ENCODE assay signal across 8 mouse cellular contexts in genomic region chr7:3705461-3705860, GRCm38 (mm10). TPM values are rescaled to one million over a fixed set of nuclear protein-coding genes. Genes with fewer than 3 reads are reported as not detected.
DNase-seq lines count a peak whose midpoint lies in the region; ATAC-seq and TF ChIP-seq lines count a peak whose summit lies in the region.
"Not testable (repeated sequence)": the region's sequence is repeated elsewhere in the genome, so short reads cannot be mapped to it uniquely, and the experiment has no call there.

No protein-coding gene starts in this region.

- peak overlapping the region; percentile 96 for H3K4me2 ChIP-seq in heart, embryonic 12.5 days
- H3K4me2 ChIP-seq in hindbrain, postnatal 0 days (ENCODE audit: low read depth, low read length) = peak overlapping the region; percentile 87
- peak overlapping the region; percentile 94 for H3K4me2 ChIP-seq in limb, embryonic 12.5 days
- H3K4me2 ChIP-seq in lung, embryonic 16.5 days (ENCODE audit: low read depth, low read length) = peak overlapping the region; percentile 92

- H3K36me3 ChIP-seq in erythroblast, embryonic 14.5 days (ENCODE audit: control insufficient read depth) = peaks cover 37% of the 10 kb centered on the region
- H3K36me3 ChIP-seq in heart, embryonic 12.5 days = peaks cover 45% of the 10 kb centered on the region
- H3K36me3 ChIP-seq in hindbrain, postnatal 0 days (ENCODE audit: insufficient read depth, low read length) = peaks cover 13% of the 10 kb centered on the region
- peaks cover 53% of the 10 kb centered on the region for H3K36me3 ChIP-seq in limb, embryonic 12.5 days
- peaks cover 25% of the 10 kb centered on the region for H3K36me3 ChIP-seq in lung, embryonic 16.5 days (ENCODE audit: control insufficient read depth, insufficient read depth, low read length)
- not testable (repeated sequence) for H3K36me3 ChIP-seq in testis, adult 2 months (ENCODE audit: control insufficient read depth, insufficient read depth, low read length)

- peak overlapping the region; percentile 91 for H3K4me3 ChIP-seq in erythroblast, embryonic 14.5 days (replicated peaks)
- H3K4me3 ChIP-seq in heart, embryonic 12.5 days = peak overlapping the region; percentile 96
- H3K4me3 ChIP-seq in hindbrain, postnatal 0 days (ENCODE audit: low read length) = peak overlapping the region; percentile 71
- H3K4me3 ChIP-seq in limb, embryonic 12.5 days (replicated peaks) = peak overlapping the region; percentile 81
- peak overlapping the region; percentile 66 for H3K4me3 ChIP-seq in lung, embryonic 16.5 days (ENCODE audit: low read length)
- peak overlapping the region; percentile 50 for H3K4me3 ChIP-seq in testis, adult 2 months (ENCODE audit: control insufficient read depth, low read depth, low read length)

- not testable (repeated sequence) for H3K9me3 ChIP-seq in erythroblast, embryonic 14.5 days (ENCODE audit: control insufficient read depth, low read length); heart, embryonic 12.5 days (replicated peaks); hindbrain, postnatal 0 days (ENCODE audit: low read length); limb, embryonic 12.5 days; lung, embryonic 16.5 days (ENCODE audit: control insufficient read depth, low read length)

- DNase-seq in adrenal gland, postnatal 14 days = peak; percentile 32
- DNase-seq in hindbrain, postnatal 0 days (ENCODE audit: low spot score) = not testable (repeated sequence)
- peak; percentile 22 for DNase-seq in neural tube, embryonic 10.5 days (ENCODE audit: extremely low spot score, low spot score)

- not testable (repeated sequence) for TF ChIP-seq POLR2A in testis, adult 2 months (IDR thresholded peaks at IDR 0.05; ENCODE audit: control insufficient read depth, low read depth, low read length)

- not testable (repeated sequence) for TF ChIP-seq CTCF in hindbrain, postnatal 0 days (IDR thresholded peaks at IDR 0.05; ENCODE audit: low read depth); testis, adult 2 months (IDR thresholded peaks at IDR 0.05; ENCODE audit: control insufficient read depth, insufficient read depth, insufficient replicate concordance, low read depth, low read length)

- peak overlapping the region; percentile 39 for H3K27ac ChIP-seq in heart, embryonic 12.5 days (ENCODE audit: poor library complexity, severe bottlenecking)
- H3K27ac ChIP-seq in hindbrain, postnatal 0 days; testis, adult 2 months (ENCODE audit: control insufficient read depth, insufficient read depth, low read depth, low read length): not testable (repeated sequence)
- peak overlapping the region; percentile 60; the same call in 1 of the 2 replicates for H3K27ac ChIP-seq in limb, embryonic 12.5 days
- H3K27ac ChIP-seq in lung, embryonic 16.5 days (ENCODE audit: low read length) = 0 out of 2 replicates have a peak overlapping the region, but pooled peaks have one; percentile 27

- H3K9ac ChIP-seq in heart, embryonic 12.5 days = peak overlapping the region; percentile 93
- peak overlapping the region; percentile 65 for H3K9ac ChIP-seq in hindbrain, postnatal 0 days (replicated peaks; ENCODE audit: low read length)
- H3K9ac ChIP-seq in limb, embryonic 12.5 days (replicated peaks) = peak overlapping the region; percentile 94
- H3K9ac ChIP-seq in lung, embryonic 16.5 days (ENCODE audit: low read length) = peak overlapping the region; percentile 72

- ATAC-seq in heart, embryonic 12.5 days (ENCODE audit: insufficient number of reproducible peaks, low FRiP score); hindbrain, postnatal 0 days; limb, embryonic 12.5 days (ENCODE audit: insufficient number of reproducible peaks, insufficient read depth, low FRiP score, low TSS enrichment, low read depth); lung, embryonic 16.5 days (ENCODE audit: low read depth): not testable (repeated sequence)

- not testable (repeated sequence) for H3K27me3 ChIP-seq in erythroblast, embryonic 14.5 days (ENCODE audit: control insufficient read depth); heart, embryonic 12.5 days (replicated peaks); hindbrain, postnatal 0 days (ENCODE audit: insufficient read depth, low read length); limb, embryonic 12.5 days; lung, embryonic 16.5 days (ENCODE audit: control insufficient read depth, insufficient read depth, low read depth, low read length); testis, adult 2 months (ENCODE audit: control insufficient read depth, insufficient read depth, low read length)

- 6% methylated on average over 7 of the region's 7 CpGs for WGBS in heart, embryonic 12.5 days
- WGBS in hindbrain, postnatal 0 days = under 1% methylated on average over 6 of the region's 7 CpGs
- WGBS in limb, embryonic 12.5 days = 5% methylated on average over 7 of the region's 7 CpGs
- WGBS in lung, embryonic 16.5 days = 1% methylated on average over 6 of the region's 7 CpGs

- H3K4me1 ChIP-seq in erythroblast, embryonic 14.5 days (ENCODE audit: control insufficient read depth) = peaks cover 29% of the 10 kb centered on the region
- peaks cover 20% of the 10 kb centered on the region for H3K4me1 ChIP-seq in heart, embryonic 12.5 days (replicated peaks)
- not testable (repeated sequence) for H3K4me1 ChIP-seq in hindbrain, postnatal 0 days (ENCODE audit: insufficient read depth, low read length); testis, adult 2 months (ENCODE audit: control insufficient read depth, insufficient read depth, low read length)
- H3K4me1 ChIP-seq in limb, embryonic 12.5 days (replicated peaks) = peaks cover 13% of the 10 kb centered on the region
- peaks cover 17% of the 10 kb centered on the region for H3K4me1 ChIP-seq in lung, embryonic 16.5 days (replicated peaks; ENCODE audit: control insufficient read depth, insufficient read depth, low read length)

RNA-seq across cellular contexts. Expression of gene Rps9, which starts 1.7 kb away (rescaled TPM):
- total RNA-seq in adrenal gland, postnatal 14 days (2021) = 962 and 1,107 TPM in 2 replicates
- polyA plus RNA-seq in erythroblast, embryonic 14.5 days (2012) = 81.2 and 118 TPM in 2 replicates
- 866 and 893 TPM in 2 replicates for polyA plus RNA-seq in heart, embryonic 12.5 days (2016; fragmentation: Nextera tagmentation; extraction: Ambion mirVana)
- 545 and 569 TPM in 2 replicates for total RNA-seq in hindbrain, postnatal 0 days (2014; rRNA removed)
- 743 and 752 TPM in 2 replicates for polyA plus RNA-seq in hindbrain, postnatal 0 days (2015; fragmentation: Nextera tagmentation; extraction: Ambion mirVana)
- polyA plus RNA-seq in limb, embryonic 12.5 days (2016; fragmentation: Nextera tagmentation; extraction: Ambion mirVana) = 1,389 and 1,455 TPM in 2 replicates
- 1,423 and 1,469 TPM in 2 replicates for polyA plus RNA-seq in lung, embryonic 16.5 days (2015; fragmentation: Nextera tagmentation; extraction: Ambion mirVana)
- 408 and 458 TPM in 2 replicates for polyA plus RNA-seq in testis, adult 2 months (2012; rRNA removed)

RNA-seq across cellular contexts. Expression of gene Mboat7, which starts 12.1 kb away (rescaled TPM):
- total RNA-seq in adrenal gland, postnatal 14 days (2021) = 51.8 and 55.3 TPM in 2 replicates
- polyA plus RNA-seq in erythroblast, embryonic 14.5 days (2012) = 0.58 and 0.73 TPM in 2 replicates
- polyA plus RNA-seq in heart, embryonic 12.5 days (2016; fragmentation: Nextera tagmentation; extraction: Ambion mirVana) = 40.7 TPM in 2 replicates
- total RNA-seq in hindbrain, postnatal 0 days (2014; rRNA removed) = 212 and 229 TPM in 2 replicates
- polyA plus RNA-seq in hindbrain, postnatal 0 days (2015; fragmentation: Nextera tagmentation; extraction: Ambion mirVana) = 117 and 119 TPM in 2 replicates
- polyA plus RNA-seq in limb, embryonic 12.5 days (2016; fragmentation: Nextera tagmentation; extraction: Ambion mirVana) = 59.4 and 61.4 TPM in 2 replicates
- polyA plus RNA-seq in lung, embryonic 16.5 days (2015; fragmentation: Nextera tagmentation; extraction: Ambion mirVana) = 47.0 and 51.3 TPM in 2 replicates
- polyA plus RNA-seq in testis, adult 2 months (2012; rRNA removed) = 12.5 and 14.9 TPM in 2 replicates

RNA-seq across cellular contexts. Expression of gene Tsen34, which starts 12.8 kb away (rescaled TPM):
- 97.1 and 101 TPM in 2 replicates for total RNA-seq in adrenal gland, postnatal 14 days (2021)
- 0.70 and 1.0 TPM in 2 replicates for polyA plus RNA-seq in erythroblast, embryonic 14.5 days (2012)
- 206 and 218 TPM in 2 replicates for polyA plus RNA-seq in heart, embryonic 12.5 days (2016; fragmentation: Nextera tagmentation; extraction: Ambion mirVana)
- 408 and 417 TPM in 2 replicates for total RNA-seq in hindbrain, postnatal 0 days (2014; rRNA removed)
- 254 and 255 TPM in 2 replicates for polyA plus RNA-seq in hindbrain, postnatal 0 days (2015; fragmentation: Nextera tagmentation; extraction: Ambion mirVana)
- 284 and 296 TPM in 2 replicates for polyA plus RNA-seq in limb, embryonic 12.5 days (2016; fragmentation: Nextera tagmentation; extraction: Ambion mirVana)
- 258 and 270 TPM in 2 replicates for polyA plus RNA-seq in lung, embryonic 16.5 days (2015; fragmentation: Nextera tagmentation; extraction: Ambion mirVana)
- 14.0 and 14.6 TPM in 2 replicates for polyA plus RNA-seq in testis, adult 2 months (2012; rRNA removed)

RNA-seq across cellular contexts. Expression of gene Pirb, which starts 14.7 kb away (rescaled TPM):
- 1.9 and 3.8 TPM in 2 replicates for total RNA-seq in adrenal gland, postnatal 14 days (2021)
- polyA plus RNA-seq in erythroblast, embryonic 14.5 days (2012) = 0.03 TPM in 1 of 2 replicates, not detected in the other
- 0.04 and 0.12 TPM in 2 replicates for polyA plus RNA-seq in heart, embryonic 12.5 days (2016; fragmentation: Nextera tagmentation; extraction: Ambion mirVana)
- total RNA-seq in hindbrain, postnatal 0 days (2014; rRNA removed) = 0.37 TPM in 1 of 2 replicates, not detected in the other
- polyA plus RNA-seq in hindbrain, postnatal 0 days (2015; fragmentation: Nextera tagmentation; extraction: Ambion mirVana) = 0.39 and 0.47 TPM in 2 replicates
- 0.18 and 0.35 TPM in 2 replicates for polyA plus RNA-seq in limb, embryonic 12.5 days (2016; fragmentation: Nextera tagmentation; extraction: Ambion mirVana)
- polyA plus RNA-seq in lung, embryonic 16.5 days (2015; fragmentation: Nextera tagmentation; extraction: Ambion mirVana) = 1.3 and 1.6 TPM in 2 replicates
- 0.51 and 0.79 TPM in 2 replicates for polyA plus RNA-seq in testis, adult 2 months (2012; rRNA removed)

RNA-seq across cellular contexts. Expression of gene Tmc4, which starts 28.1 kb away (rescaled TPM):
- total RNA-seq in adrenal gland, postnatal 14 days (2021) = 5.6 and 6.9 TPM in 2 replicates
- polyA plus RNA-seq in erythroblast, embryonic 14.5 days (2012) = 0.05 and 0.12 TPM in 2 replicates
- polyA plus RNA-seq in heart, embryonic 12.5 days (2016; fragmentation: Nextera tagmentation; extraction: Ambion mirVana) = 4.4 and 4.6 TPM in 2 replicates
- total RNA-seq in hindbrain, postnatal 0 days (2014; rRNA removed) = 3.5 and 4.2 TPM in 2 replicates
- 3.5 and 4.4 TPM in 2 replicates for polyA plus RNA-seq in hindbrain, postnatal 0 days (2015; fragmentation: Nextera tagmentation; extraction: Ambion mirVana)
- 6.6 and 6.7 TPM in 2 replicates for polyA plus RNA-seq in limb, embryonic 12.5 days (2016; fragmentation: Nextera tagmentation; extraction: Ambion mirVana)
- polyA plus RNA-seq in lung, embryonic 16.5 days (2015; fragmentation: Nextera tagmentation; extraction: Ambion mirVana) = 33.8 and 41.3 TPM in 2 replicates
- 2.9 and 5.1 TPM in 2 replicates for polyA plus RNA-seq in testis, adult 2 months (2012; rRNA removed)

Comparison
In these comparisons a context has a peak if more than half of its experiments do, and no peak if none do; other contexts are left out.
1. RNA of gene Tsen34, which starts 12.8 kb away (polyA plus RNA-seq): 284 to 296 TPM in limb, embryonic 12.5 days, 258 to 270 TPM in lung, embryonic 16.5 days, 254 to 255 TPM in hindbrain, postnatal 0 days and 206 to 218 TPM in heart, embryonic 12.5 days; 14.0 to 14.6 TPM in testis, adult 2 months and 0.70 to 1.0 TPM in erythroblast, embryonic 14.5 days; every median in the first group is over 10 times any median in the second.
2. Peak in every context shown above with its lines, with median percentiles within 50 percentile points of each other: H3K4me3 ChIP-seq, H3K4me2 ChIP-seq and H3K9ac ChIP-seq.